Mouse (Mus musculus) olfactory bulb, adult 2 months (tissue): ENCODE data around the gene Hinfp.

ENCODE experiments used
- CTCF ChIP-seq: fragments of 200-500 bp; IDR thresholded peaks from 2 replicates; pipeline ENCODE4 v1.5.1; 2012; ENCODE audit warnings: low read depth, mild to moderate bottlenecking, low read length, moderate library complexity; ENCODE audit not compliant: insufficient read depth
- POLR2A ChIP-seq: fragments of 200-500 bp; IDR thresholded peaks from 2 replicates; pipeline ENCODE4 v1.6.1; 2012; ENCODE audit warnings: mild to moderate bottlenecking, low read depth, low read length, moderate library complexity; ENCODE audit not compliant: insufficient read depth

GRCm38 (mm10) chr9:44255136-44255521 lies 50.3 kb downstream of the Hinfp start:
- TF ChIP-seq POLR2A, result no peak
- no peak for TF ChIP-seq CTCF
